Mouse (Mus musculus) neutrophil, adult 65 days (primary cell): ENCODE data around the gene 2310003L06Rik. TPM values are rescaled to one million over a fixed set of nuclear protein-coding genes. Genes with fewer than 3 reads are reported as not detected.

Source experiments
- total RNA-seq: library from RNA; stranded (reverse); gene quantifications from 2 replicates; pipeline ENCODE4 v1.2.4, GENCODE M21; 2023

Gene 2310003L06Rik
- not detected in 2 replicates for total RNA-seq

GRCm38 (mm10) chr5:87969201-87969600 lies at the start of gene 2310003L06Rik, which contains the start of gene Gm28434:
Gene 2310003L06Rik, plus strand, starts transcription at chr5:87969459.
Gene Gm28434, plus strand, starts transcription at chr5:87969517.

GRCm38 (mm10) chr5:87925372-87925771 lies 43.9 kb upstream of the 2310003L06Rik start, which contains the start of gene Csn3:
Gene Csn3, plus strand, starts transcription at chr5:87925579.

GRCm38 (mm10) chr5:87979139-87979538 lies 9.9 kb downstream of the 2310003L06Rik start, which contains the start of gene Cabs1:
Gene Cabs1, plus strand, starts transcription at chr5:87979439.

GRCm38 (mm10) chr5:88002249-88002648 lies 33.0 kb downstream of the 2310003L06Rik start, which contains the start of gene Smr3a:
Gene Smr3a, plus strand, starts transcription at chr5:88002549.

Other genes starting within 250 kb of the 2310003L06Rik start
- gene Csn1s2a, start 194.9 kb upstream of the 2310003L06Rik start, total RNA-seq: not detected in 2 replicates
- not detected in 2 replicates for gene Csn1s2b, start 161.4 kb upstream of the 2310003L06Rik start, total RNA-seq
- gene Prr27, start 143.8 kb upstream of the 2310003L06Rik start, total RNA-seq: not detected in 2 replicates
- not detected in 2 replicates for gene Odam, start 84.4 kb upstream of the 2310003L06Rik start, total RNA-seq
- gene Csn3, start 43.9 kb upstream of the 2310003L06Rik start, total RNA-seq: not detected in 2 replicates
- gene Gm28434, start 58 bp downstream of the 2310003L06Rik start, total RNA-seq: not detected in 2 replicates
- gene Cabs1, start 10.0 kb downstream of the 2310003L06Rik start, total RNA-seq: not detected in 2 replicates
- not detected in 2 replicates for gene Smr3a, start 33.1 kb downstream of the 2310003L06Rik start, total RNA-seq
- gene Smr2, start 117.1 kb downstream of the 2310003L06Rik start, total RNA-seq: not detected in 2 replicates
- gene Gm11116, start 142.1 kb downstream of the 2310003L06Rik start, total RNA-seq: not detected in 2 replicates
- not detected in 2 replicates for gene Gm11115, start 184.6 kb downstream of the 2310003L06Rik start, total RNA-seq